Mouse (Mus musculus): ENCODE measurements around the gene Zfp365.
A peak's percentile ranks its signal among the peaks of the same experiment; 100 is the strongest.

The Zfp365 gene

DNA sequence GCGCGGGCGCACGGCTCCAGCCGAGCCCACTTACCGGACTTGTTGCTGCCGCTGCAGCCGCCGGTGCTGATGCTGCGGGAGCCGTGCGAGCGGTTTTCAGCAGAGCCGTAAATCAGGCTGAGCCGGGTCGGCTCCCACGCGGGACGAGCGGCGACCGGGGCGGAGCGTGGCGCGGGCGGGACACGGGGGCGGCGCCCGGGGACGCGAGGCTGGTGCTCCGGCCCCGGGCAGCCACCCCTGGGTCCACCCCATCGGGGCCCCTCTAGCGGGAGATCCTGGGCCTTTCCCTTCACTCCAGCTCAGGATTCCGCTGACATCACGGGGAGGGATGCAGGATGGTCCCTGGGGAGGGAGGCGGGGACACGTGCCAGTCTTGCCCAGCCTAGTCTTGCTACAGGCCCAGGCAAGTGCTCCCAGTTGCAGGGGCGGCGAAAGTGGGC lies at the start of gene Zfp365:
TSS of gene Zfp365 (minus strand) at position 326 of the 440 bp plus-strand sequence.
- DNase-seq (ENCODE audit: low spot score in 2 of 2) = peak; percentile 85 to 89

- DNase-seq (ENCODE audit: low spot score in 2 of 2) = no peak
Measured at GRCm38 (mm10) chr10:67959982-67960381, 47.5 kb upstream of the Zfp365 start.

DNA sequence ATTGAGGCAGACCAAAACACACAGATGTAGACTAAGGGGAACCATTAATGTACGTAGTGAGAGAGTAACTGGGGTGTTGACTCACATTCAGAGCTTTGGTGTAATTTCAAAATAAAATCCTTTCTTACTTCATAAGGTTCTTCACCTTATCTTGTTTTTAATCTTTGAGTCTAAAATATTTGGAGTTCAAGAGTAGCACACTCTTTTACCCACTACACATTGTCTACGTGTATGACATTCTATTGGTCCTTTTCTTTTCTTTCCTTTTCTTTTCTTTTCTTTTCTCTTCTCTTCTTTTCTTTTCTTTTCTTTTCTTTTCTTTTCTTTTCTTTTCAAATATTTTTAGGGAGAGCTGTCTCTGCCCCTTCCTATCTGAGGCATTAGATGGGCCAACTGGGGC lies 43.5 kb upstream of the Zfp365 start:
- DNase-seq (ENCODE audit: low spot score in 2 of 2) = no peak

DNA sequence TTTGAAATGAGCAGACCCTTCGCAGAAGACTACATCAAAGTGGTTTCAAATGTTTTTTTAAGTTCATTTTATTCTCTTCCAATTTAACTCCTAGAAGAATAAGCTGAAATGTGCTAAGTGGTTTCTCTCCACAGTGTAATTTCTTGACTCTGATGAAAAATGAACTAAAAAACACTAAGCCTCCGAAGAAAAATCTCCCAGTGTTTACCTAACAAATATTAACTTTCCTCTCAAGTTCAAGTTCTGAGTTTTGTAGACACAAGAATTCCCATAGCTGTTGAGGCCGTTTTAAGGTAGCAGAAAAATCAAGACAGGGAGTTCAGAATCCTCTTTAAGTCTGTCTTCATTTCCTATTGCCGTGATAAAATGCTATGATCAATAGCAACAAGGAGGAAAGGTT lies 39.2 kb upstream of the Zfp365 start:
- DNase-seq (ENCODE audit: low spot score in 2 of 2) = no peak

- DNase-seq (ENCODE audit: low spot score in 2 of 2) = no peak
Measured at GRCm38 (mm10) chr10:67950059-67950748, 37.7 kb upstream of the Zfp365 start.

DNA sequence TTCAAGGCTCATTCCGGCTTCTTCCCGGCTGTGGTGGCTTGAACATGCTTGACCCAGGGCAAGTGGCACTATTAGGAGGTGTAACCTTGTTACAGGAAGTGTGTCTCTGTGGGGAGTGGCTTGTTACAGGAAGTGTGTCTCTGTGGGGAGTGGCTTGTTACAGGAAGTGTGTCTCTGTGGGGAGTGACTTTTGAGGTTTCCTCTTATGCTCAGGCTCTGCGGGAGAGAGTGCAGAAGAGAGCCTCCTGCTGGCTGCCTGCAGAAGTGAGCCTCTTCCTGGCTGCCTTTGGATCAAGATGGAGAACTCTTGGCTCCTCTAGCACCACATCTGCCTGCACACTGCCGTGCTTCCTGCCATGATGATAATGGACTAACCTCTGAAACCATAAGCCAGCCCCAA lies 31.1 kb upstream of the Zfp365 start:
- no peak for DNase-seq (ENCODE audit: low spot score in 2 of 2)

DNA sequence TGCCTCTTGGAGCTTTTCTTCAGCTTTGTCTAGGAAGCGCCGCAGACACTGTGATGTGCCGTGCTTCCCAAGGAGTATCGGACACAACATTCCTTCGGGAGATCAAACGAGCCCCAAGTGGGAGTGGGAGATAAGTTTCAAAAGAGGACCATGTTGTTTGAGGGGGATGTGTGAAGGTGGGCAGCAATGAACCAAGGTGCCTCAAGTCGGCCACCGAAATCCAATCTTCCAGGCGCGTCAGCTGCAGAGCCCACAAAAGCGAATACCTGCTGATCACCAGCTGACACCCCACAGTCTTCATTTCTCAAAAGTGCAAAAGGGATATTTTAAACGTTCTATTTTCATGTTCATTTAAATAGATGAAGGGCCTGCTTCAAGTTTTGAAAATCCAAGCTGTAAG lies 27.1 kb upstream of the Zfp365 start:
- DNase-seq (ENCODE audit: low spot score in 2 of 2) = peak in 1 of 2 experiments; percentile 46

- DNase-seq (ENCODE audit: low spot score in 2 of 2) = no peak
Measured at GRCm38 (mm10) chr10:67937775-67938174, 25.3 kb upstream of the Zfp365 start.

- no peak for DNase-seq (ENCODE audit: low spot score in 2 of 2)
Measured at GRCm38 (mm10) chr10:67936944-67937343, 24.5 kb upstream of the Zfp365 start.

- DNase-seq (ENCODE audit: low spot score in 2 of 2) = no peak
Measured at GRCm38 (mm10) chr10:67932780-67933179, 20.3 kb upstream of the Zfp365 start.

DNA sequence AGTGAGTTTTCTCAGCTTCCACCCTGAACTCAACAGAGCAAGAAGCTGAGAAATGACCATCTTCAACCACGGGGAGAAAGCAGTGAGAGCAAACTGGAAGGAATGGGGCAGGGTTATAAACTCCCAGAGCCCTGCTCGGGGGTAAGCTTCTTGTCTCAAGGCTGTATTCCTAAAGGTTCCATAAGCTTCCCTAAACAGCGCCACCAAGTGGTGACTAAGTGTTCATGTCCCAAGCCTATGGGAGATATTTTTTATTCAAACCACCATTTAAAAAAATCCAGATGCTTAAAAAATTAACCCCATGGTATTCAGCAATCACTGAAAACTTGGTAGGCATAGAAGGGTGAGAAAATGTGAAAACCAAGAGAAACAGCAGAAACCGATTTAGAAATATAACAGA lies 18.9 kb upstream of the Zfp365 start:
- DNase-seq (ENCODE audit: low spot score in 2 of 2) = no peak

DNA sequence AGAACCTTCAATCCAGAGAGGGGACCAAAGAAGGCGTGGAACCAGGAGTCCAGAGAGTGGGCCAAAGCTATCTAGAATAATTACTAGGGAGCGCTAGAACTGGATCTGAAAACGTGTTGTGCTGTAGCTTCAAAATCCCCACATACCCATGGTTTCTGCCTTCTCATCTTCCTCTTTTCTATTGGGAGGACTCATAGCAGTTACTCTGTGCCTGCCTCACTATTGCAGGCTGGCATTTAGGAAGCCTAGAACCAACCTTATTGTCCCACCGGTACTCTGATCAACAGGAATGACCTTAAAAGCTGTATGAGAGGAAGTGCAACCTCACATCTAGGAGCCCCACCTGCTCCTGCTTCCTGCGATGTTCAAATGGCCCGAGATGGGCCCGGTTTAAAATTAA lies 16.1 kb upstream of the Zfp365 start:
- no peak for DNase-seq (ENCODE audit: low spot score in 2 of 2)

DNA sequence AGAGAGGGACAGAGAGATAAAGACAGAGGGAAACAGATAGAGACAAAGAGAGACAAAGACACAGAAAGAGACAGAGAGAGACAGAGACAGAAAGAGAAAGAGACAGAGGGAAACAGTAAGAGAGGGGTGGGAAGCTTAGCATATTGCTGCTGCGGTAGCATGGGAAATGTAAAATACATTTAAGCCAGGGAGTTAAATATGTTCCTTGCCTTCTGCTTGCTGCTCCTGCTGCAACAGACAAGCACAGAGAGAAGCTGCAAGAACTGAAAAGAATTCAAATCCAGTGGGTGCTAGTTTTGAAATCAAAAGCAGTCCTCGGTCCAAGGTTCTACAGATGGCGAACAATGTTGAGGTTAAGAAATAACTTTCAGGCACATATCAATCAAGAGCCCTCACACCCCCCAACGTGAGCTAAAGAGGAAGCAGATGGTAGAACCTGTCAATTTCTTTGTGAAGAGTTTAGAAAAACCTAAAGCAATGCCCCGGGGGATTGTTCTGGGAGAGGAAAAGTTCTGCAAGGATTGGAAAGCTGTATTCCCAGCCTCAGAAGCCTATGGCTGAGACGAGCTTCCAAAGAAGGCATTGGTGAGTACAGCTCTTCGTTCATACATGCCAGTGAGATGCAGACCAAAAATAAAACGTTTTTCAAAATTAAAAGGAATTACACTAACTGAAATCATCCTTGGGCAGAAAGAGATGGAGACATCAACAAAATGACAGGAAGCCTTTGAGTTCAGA lies 15.4 kb upstream of the Zfp365 start:
- DNase-seq (ENCODE audit: low spot score in 2 of 2) = no peak

GRCm38 (mm10) chr10:67924030-67924429 lies 11.6 kb upstream of the Zfp365 start:
- DNase-seq (ENCODE audit: low spot score in 2 of 2) = no peak

GRCm38 (mm10) chr10:67921777-67922176 lies 9.3 kb upstream of the Zfp365 start:
- DNase-seq (ENCODE audit: low spot score in 2 of 2) = no peak

- DNase-seq (ENCODE audit: low spot score in 2 of 2) = no peak
Measured at GRCm38 (mm10) chr10:67919706-67920105, 7.2 kb upstream of the Zfp365 start.

DNA sequence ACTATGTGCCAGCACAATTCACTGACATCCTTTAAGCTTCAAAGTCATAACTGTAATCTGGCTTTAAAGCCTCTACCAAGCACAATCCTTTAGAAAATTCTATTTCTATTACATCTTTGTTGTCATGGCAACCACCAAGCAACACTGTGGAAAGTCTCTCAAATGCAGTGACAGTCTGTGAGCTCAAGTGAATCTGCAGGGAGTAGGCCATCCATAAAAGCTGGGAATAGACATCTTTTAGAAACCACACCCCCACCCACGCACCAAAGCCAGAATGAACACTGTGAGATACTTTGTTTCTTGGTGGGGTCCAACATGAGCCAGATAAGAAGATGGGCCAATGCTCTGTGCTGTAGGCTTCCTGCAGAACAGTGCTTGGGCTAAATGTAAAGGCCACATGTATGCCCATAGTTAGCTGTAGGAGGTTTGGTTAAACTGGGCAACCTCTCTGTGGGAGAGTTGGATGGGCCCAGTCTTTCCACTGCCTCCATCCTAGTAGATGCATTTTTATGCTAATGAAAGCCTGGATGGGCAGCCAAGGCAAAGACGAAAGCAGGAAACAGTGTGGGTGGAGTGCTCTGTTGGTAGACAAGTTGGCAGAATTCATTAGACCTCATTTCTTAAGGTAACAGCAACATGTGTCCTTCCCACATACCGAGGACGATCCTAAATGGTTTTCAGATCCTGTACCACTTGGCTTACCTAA lies 5.9 kb upstream of the Zfp365 start:
- DNase-seq (ENCODE audit: low spot score in 2 of 2) = peak in 1 of 2 experiments; percentile 77

DNA sequence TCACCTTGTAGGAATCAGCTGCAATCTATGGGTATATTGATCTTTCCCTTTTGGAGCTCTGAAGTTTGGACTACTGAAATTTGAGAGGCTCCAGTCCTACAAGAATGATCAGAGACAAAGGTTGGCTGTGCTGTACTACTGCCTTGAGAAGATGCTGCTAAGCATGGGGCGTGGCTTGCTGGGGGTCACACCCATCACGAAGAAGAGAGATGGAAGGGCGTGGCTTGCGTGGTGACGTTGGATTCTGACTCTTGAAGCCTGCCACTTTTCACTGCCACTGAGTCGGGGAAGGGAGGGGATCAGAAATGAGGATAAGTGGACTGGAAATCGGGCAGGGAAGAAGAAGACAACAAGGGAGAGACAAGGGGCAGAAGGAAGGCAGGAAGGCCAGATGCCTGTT lies 4.9 kb upstream of the Zfp365 start:
- no peak for DNase-seq (ENCODE audit: low spot score in 2 of 2)

DNA sequence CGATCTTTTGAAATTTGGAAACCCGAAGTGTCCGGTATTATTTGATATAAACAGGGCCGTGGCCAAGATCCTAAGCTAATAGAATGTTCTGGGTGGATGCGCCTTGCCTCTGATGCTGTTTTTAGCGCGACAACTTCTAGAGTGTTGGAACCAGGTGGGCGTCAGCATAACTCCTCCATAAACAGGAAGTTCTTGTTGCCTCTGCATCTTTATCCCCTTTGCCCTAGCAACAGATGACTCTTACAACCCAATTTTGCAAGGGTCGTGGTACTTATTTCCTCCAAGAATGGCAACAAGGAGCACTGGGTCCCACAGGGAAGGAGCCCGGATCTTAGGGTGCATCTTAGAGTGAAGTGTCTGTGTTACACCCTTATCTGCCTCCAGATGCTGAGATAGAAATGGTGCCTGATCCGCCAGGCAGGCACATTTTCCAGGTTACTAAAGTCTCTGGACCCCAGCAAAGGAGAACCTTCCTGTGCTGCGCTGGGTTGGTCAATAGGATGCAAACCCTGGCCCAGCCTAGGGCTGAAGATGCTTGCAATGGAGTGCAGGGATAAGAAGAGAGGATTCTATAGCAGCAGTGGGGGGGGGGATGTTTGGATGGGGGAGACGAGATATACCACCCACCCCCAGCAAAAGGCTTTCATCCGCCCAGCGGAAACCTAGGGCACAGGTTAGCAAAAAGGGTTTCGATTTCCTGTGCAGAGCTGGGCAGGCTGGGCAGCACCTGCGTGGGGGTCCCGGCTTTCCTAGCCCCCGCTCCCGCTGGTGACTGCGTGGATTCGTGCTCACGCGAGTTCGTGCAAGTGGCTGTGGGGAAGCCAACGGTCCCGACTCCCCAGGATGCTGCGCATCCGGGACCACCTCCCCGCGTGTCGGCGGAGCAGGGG lies 770 bp downstream of the Zfp365 start:
- peak in 1 of 2 experiments; percentile 62 for DNase-seq (ENCODE audit: low spot score in 2 of 2)

- no peak for DNase-seq (ENCODE audit: low spot score in 2 of 2)
Measured at GRCm38 (mm10) chr10:67907931-67908330, 4.5 kb downstream of the Zfp365 start.

GRCm38 (mm10) chr10:67906926-67907325 lies 5.5 kb downstream of the Zfp365 start:
- DNase-seq (ENCODE audit: low spot score in 2 of 2) = no peak

DNA sequence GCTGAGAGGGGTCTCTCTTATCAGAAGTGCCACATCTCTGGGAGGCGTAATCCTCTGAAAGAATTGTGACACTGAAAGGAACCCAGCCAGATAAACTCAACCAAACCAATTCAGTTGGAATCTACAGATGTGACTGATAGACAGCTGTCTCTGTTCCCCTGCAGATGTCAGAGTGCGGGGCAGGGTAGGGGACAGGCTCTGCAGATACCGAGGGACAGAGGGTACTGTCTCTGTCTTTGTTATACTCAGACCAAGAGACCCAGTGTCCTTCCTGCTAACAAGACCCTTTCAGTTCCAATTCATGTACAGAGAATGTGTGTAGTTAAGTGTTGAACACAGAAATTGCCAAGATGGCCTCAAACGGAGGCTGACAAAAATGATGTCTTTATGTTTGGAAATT lies 6.4 kb downstream of the Zfp365 start:
- no peak for DNase-seq (ENCODE audit: low spot score in 2 of 2)
